Mouse (Mus musculus) urinary bladder, postnatal 36 days (tissue): ENCODE data around the gene Exosc6.
"Not testable (repeated sequence)": the region's sequence is repeated elsewhere in the genome, so short reads cannot be mapped to it uniquely, and the experiment has no call there.

Source experiments
- DNase-seq, 2 experiments: peaks; one replicate each; pipeline ENCODE4 v3.0.0; 2022; ENCODE audit warnings: low spot score in 2 of 2, mixed read lengths in 1 of 2

Exosc6 gene

DNA sequence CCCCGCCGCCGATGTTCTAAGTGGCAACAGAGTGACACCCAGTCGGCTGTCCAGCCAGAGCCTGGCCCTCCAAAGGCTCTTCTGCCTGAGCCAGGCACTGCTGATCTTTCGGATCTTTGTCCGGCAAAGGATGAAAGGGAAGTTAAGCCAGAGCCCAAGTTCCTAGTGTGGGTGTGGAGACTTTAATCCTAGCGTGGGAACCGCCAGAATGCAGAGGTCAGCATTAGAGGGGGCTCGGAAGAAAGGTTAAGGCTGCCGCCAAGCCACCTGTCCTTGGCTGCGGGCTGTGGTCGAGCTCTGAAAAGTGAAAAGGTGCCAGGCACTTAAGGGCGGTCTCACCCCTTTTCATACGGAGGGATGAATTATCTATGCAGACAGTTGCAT, 5.5 kb downstream of the Exosc6 start:
- no peak for DNase-seq

DNA sequence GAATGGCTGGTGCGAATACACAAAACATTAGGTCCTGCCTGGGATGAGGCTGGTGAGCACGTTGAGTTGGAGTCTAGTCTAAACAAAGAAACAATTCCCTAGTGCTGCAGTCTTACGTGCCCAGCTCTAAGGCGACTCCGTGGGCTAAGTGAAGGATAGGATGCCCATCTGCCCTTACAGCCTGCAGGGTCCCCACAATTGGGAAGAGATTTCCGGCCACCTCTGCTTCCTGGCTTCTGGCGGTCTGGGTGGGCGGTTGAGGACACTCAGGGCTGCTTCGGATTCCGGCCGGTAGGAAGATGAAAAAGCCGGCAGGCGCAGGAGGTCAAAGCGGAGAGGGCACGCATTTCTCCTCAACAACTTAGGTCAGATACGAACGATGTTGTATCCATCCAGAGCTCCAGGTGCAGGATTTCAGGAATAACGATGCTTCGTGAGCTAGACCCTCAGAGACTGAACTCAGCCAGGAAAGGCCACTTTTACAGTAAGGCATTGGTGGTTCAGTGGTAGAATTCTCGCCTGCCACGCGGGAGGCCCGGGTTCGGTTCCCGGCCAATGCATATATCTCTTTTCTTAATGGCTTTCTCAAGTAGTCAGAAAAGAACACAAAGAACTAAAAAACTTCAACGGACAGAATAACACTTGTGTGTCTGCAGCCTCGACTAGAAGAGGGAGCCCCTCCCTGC, 6.1 kb downstream of the Exosc6 start:
- DNase-seq: peak; percentile 70 to 84

DNA sequence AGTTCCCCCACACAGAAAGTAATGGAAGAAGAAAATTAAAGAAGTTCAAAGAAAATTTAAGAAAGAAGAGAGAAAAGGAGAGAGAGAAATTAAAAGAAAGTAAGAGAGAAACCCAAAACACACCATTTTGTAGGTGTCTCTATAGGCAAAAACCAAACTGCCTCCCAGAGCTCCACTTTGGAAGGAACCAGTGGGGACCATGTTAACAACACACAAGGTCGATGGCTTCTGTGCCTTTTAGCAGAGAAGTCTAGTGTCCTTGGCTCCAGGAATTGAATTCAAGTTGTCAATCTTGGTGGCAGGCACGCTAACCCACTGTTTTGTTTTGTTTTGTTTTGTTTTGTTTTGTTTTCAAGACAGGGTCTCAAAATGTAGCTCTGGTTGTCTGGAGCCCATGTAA, 6.8 kb downstream of the Exosc6 start:
- no peak for DNase-seq

GRCm38 (mm10) chr8:111066308-111066707, 10.2 kb downstream of the Exosc6 start:
- DNase-seq: no peak

DNA sequence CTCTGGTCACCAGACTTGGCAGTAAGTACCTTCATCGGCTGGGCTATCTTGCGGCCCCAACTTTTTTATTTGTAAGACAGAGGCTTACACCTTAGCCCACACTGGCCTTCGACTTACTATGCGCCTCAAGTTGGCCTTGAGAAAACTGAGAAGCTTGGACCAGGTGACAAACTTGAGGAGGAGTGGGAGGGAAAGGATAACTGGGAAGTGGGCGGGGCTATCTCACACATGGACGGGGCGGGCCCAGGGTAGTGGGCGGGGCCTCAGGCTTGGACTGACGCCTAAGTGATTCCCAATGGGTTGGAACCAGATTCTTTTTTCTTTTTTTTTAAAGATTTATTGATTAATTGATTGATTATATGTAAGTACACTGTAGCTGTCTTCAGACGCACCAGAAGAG, 11.3 kb downstream of the Exosc6 start:
- DNase-seq: no peak

DNA sequence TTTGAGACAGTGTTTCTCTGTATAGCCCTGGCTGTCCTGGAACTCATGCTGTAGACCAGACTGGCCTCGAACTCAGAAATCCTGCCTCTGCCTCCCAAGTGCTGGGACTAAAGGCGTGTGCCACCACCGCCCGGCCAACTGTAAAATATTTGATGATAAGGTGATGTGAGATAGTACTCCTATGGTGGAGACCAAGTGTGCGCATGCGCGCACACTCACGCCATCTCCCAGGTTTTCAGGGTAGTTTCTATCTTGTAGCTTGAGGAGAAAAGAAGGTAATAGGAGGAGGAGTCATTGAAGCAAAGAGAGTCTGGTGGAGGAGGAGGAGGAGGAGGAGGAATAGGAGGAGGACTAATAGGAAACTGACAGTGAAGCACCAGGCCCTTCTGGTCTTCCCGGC, 12.5 kb downstream of the Exosc6 start:
- DNase-seq: not testable (repeated sequence)

DNA sequence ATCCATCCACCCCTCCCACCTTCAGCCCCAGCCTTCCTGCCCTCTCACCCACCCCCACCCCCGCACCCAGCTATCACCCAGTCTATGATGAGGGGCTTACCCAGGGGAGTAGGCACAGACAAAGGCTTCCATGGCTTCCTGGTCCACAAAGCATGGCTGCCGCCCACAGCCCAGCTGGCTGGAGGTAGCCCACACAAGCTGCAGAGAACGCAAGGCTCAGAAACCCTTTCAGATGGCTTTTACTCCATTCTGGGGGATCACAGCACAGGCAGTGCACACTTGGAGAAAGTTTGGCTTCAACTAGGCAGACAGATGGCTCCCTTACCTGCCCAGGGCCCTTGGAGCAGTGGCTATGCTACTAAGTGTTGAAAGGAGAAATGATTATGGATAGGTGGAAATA, 19.8 kb downstream of the Exosc6 start:
- no peak for DNase-seq

DNA sequence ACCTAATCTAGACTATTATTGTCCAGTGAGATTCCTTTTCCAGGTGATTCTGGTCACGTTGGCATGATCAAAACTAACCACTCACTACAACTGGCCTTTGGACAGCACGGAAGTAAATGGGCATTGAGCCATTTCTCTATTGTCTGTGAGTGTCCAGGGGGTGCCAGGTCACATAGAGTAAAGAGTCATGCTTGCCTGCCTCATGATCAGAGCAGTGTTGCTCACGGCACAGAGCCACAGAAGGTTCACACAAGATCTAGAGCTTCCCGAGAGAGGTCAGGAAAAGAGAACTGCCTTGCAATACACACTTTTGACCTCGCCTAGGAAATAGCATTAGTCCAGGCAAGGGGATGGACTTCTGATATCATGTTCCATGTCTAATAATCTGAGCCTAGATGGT, 23.3 kb downstream of the Exosc6 start:
- no peak for DNase-seq

- peak in 1 of 2 experiments; percentile 14 for DNase-seq
These were observed 23.7 kb downstream of the Exosc6 start for GRCm38 (mm10) chr8:111079861-111080271.

DNA sequence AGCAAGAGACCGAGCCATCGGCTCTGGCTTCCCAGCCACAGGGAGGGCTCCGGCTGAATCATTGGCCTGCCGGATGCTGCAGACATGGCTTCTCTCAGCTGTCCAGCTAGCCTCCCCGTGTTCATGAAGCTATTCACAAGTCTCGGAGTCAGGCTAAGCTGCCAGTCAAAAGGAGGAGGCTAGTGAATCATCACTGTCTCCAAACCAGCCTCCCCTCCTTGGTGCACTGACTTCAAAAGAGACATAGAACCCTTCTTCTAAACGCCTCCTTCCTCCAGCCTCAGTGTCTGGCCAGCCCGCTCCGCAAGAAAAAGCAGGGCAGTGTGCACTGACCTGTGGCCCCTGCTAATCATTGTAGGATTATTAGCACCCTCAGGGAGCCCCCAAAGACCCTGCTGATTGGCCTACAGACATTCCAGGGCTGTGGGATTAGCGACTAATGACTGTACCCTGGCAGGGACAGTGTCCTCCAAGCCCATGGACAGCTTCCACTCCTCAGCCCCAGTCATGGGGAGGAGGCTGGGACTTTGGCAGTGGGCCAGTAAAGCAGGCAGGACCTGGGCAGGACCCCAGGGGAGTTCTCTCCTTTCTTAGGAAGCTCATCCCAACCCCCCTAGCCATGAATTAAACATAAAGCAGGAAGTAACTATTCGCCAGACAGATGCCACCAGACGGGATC, 25.6 kb downstream of the Exosc6 start:
- no peak for DNase-seq

DNA sequence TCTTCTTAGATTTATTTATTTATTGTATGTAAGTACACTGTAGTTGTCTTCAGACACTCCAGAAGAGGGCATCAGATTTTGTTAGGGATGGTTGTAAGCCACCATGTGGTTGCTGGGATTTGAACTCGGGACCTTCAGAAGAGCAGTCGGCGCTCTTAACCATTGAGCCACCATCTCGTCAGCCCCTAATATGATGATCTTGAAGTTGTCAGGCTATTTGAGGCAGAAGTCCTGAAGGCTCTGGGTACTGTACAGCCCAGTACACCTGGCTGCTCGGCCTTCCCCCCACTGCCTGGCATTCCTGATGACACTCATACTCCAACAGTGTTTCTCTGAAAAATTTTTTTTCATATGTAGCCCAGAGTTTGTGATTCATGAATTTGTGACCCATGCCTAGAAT, 27.8 kb downstream of the Exosc6 start:
- DNase-seq: not testable (repeated sequence)

DNA sequence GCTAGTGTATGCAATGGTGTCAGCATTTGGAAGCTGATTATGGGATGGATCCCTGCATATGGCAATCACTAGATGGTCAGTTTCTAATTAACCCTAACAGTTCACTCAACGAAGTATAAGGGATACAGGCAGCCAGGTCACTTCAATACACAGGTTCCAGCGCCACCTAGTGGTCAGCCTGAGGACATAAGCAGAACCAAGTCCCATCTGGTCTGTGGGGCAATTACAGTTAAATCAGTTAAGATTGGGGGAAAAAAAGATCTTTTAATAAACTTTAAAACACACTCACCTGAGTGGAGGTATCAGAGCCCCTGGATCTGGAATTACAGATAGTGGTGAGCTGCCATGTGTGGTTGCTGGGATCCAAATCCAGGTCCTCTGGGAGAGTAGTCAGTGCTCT, 34.0 kb downstream of the Exosc6 start:
- DNase-seq: peak; percentile 43 to 68

- DNase-seq: no peak
These were observed 35.6 kb downstream of the Exosc6 start for GRCm38 (mm10) chr8:111091706-111092105.

- not testable (repeated sequence) for DNase-seq
These were observed 36.2 kb downstream of the Exosc6 start, which contains the start of gene Clec18a for GRCm38 (mm10) chr8:111092326-111092725. Gene Clec18a (minus strand): TSS chr8:111092426.

DNA sequence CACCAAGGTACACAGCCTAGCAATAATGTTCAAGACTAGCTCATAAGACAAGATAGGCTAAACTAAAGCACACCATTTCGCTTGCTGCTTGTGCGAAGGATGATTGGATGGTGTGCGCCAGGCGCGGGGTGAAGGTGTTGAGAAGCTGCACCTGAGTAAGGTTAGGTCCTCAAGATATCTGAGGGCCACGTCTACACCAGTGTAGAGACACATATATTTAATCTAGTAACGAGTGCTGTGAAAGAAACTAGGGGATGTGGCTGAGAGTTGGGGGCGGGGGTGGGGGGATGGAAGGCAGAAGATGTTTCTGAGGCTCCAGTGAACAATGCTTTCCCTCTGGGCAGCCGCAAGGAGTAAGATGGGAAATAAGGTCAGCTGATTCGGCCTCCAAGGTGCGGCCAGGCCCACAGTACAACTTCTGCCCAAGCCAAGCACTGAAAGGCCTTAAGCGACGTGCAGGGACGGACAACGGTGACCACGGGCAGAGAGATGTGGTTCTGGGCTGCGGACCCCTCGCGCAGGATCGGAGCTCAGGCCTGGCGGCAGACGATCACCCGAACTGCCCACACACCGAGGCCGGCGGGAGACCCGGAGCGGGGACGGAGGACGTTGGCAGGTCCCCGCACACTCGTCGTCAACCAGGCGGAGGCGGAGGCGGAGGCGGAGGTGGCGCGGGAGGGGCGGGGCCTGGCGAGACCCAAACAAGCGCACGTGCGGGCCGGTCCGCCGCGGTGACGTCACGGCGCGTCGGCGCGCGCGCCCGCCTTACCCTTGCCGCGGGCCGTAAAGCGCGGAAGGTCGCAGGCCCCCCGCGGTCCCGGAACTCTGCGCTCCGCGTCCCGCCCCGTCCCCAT, 38.0 kb downstream of the Exosc6 start, which contains the start of gene Pdpr:
TSS of gene Pdpr (plus strand) at position 766 of the 854 bp plus-strand sequence.
- peak; percentile 90 to 93 for DNase-seq

DNA sequence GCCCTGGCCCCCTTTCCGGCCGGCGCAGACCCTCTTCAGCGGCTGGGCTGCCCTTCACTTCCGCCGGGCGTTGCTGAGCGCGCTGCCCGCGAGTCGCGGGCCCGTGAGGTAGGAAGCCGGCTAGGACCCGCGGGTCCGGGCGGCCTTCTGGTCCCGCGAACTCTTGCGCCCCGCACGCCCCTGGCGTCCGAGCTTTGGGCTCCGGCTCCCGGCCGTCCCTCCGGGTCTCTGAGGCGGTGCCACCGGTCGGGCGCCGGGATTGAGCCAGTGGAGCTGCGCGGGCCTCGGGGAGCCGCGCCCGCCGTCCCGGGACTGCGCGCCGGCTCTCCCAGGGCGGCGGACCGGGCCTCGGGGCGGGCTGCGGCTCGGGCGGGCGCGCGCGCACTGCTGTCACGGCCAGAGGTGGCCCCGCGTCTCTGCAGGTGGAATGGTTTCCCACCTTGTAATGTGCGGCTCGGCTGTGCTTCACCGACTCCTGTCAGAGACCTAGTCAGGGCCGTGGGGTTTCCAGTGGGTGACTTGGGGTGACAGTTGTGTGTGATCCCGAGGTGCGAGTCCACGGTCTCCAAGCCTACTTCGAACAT, 38.7 kb downstream of the Exosc6 start:
- DNase-seq: peak in 1 of 2 experiments; percentile 4
